Comparison of ENCODE assay signal across 18 mouse cellular contexts in genomic region chr1:86480735-86481447, GRCm38 (mm10). TPM values are rescaled to one million over a fixed set of nuclear protein-coding genes. Genes with fewer than 3 reads are reported as not detected.
DNase-seq lines count a peak whose midpoint lies in the region; ATAC-seq and TF ChIP-seq lines count a peak whose summit lies in the region.
"Had no signal": no experiment of that assay in that cellular context is flagged by ENCODE, and none has a peak within 500 bp of the region (broad histone marks: within the 10 kb centered on the region; RNA-seq: fewer than 3 reads in every experiment).

No protein-coding gene starts in this region.

- WGBS in lung, postnatal 0 days = 56% methylated on average over 8 of the region's 8 CpGs
- 69% methylated on average over 8 of the region's 8 CpGs for WGBS in lung, adult 2 months
- WGBS in limb, embryonic 12.5 days = 83% methylated on average over 8 of the region's 8 CpGs
- WGBS in stomach, embryonic 15.5 days = 71% methylated on average over 8 of the region's 8 CpGs

- peak; percentile 18; the same call in 1 of the 2 replicates for ATAC-seq in lung, postnatal 0 days
- ATAC-seq in limb, embryonic 12.5 days (ENCODE audit: insufficient number of reproducible peaks, insufficient read depth, low FRiP score, low TSS enrichment, low read depth) = no peak
- peak; percentile 1; the same call in 1 of the 2 replicates for ATAC-seq in stomach, embryonic 15.5 days (ENCODE audit: insufficient read depth, low FRiP score, low read depth)

- no peak for TF ChIP-seq POLR2A in lung, adult 2 months (IDR thresholded peaks at IDR 0.05; ENCODE audit: borderline replicate concordance, extremely low read depth, low read depth, low read length)

- no peaks in the 10 kb centered on the region for H3K4me1 ChIP-seq in lung, postnatal 0 days (ENCODE audit: insufficient read depth, low read depth, low read length)
- no peaks in the 10 kb centered on the region; the same call in 1 of the 2 replicates for H3K4me1 ChIP-seq in lung, adult 2 months (ENCODE audit: control insufficient read depth, insufficient read depth, low read length)
- H3K4me1 ChIP-seq in limb, embryonic 12.5 days (replicated peaks) = peaks cover 27% of the 10 kb centered on the region
- H3K4me1 ChIP-seq in stomach, embryonic 15.5 days = no peaks in the 10 kb centered on the region

- peak overlapping the region; percentile 38 for H3K27ac ChIP-seq in lung, postnatal 0 days (ENCODE audit: low read length)
- H3K27ac ChIP-seq in limb, embryonic 12.5 days = peak overlapping the region; percentile 77
- H3K27ac ChIP-seq in stomach, embryonic 15.5 days = peak overlapping the region; percentile 81
- H3K27ac ChIP-seq: forebrain, embryonic 12.5 days; heart, embryonic 15.5 days had no signal

- intact Hi-C loops in left cerebral cortex, postnatal 25 days (cut with DNase I) = no loop called here

- H3K4me2 ChIP-seq in lung, postnatal 0 days (replicated peaks; ENCODE audit: low read depth, low read length) = no peak overlapping the region
- no peak overlapping the region for H3K4me2 ChIP-seq in limb, embryonic 12.5 days
- H3K4me2 ChIP-seq in stomach, embryonic 15.5 days = no peak overlapping the region
- H3K4me2 ChIP-seq: forebrain, embryonic 12.5 days; heart, embryonic 15.5 days had no signal

- DNase-seq in adrenal gland, adult 2 months = peak; percentile 34
- no peak for DNase-seq in adrenal gland, postnatal 14 days
- DNase-seq in lung, postnatal 0 days (ENCODE audit: low spot score) = no peak
- no peak for DNase-seq in lung, adult 2 months
- no peak for DNase-seq in left cerebral cortex, postnatal 25 days (ENCODE audit: low spot score in 2 of 2)
- no peak for DNase-seq in right cerebral cortex, postnatal 4 days
- DNase-seq: embryo, embryonic 11 days; kidney, adult 11 months; lung, postnatal 10 days had no signal

- no peak overlapping the region for H3K4me3 ChIP-seq in lung, postnatal 0 days (ENCODE audit: low read depth, low read length)
- no peak overlapping the region for H3K4me3 ChIP-seq in lung, adult 2 months (replicated peaks; ENCODE audit: extremely low read depth, low read depth, low read length)
- H3K4me3 ChIP-seq in limb, embryonic 12.5 days (replicated peaks) = no peak overlapping the region
- H3K4me3 ChIP-seq in stomach, embryonic 15.5 days (replicated peaks) = no peak overlapping the region
- H3K4me3 ChIP-seq: forebrain, embryonic 12.5 days; heart, embryonic 15.5 days had no signal

- no peaks in the 10 kb centered on the region for H3K27me3 ChIP-seq in lung, postnatal 0 days (replicated peaks; ENCODE audit: insufficient read depth, low read length)
- no peaks in the 10 kb centered on the region for H3K27me3 ChIP-seq in limb, embryonic 12.5 days
- H3K27me3 ChIP-seq in stomach, embryonic 15.5 days (replicated peaks) = no peaks in the 10 kb centered on the region
- H3K27me3 ChIP-seq: forebrain, embryonic 12.5 days; heart, embryonic 15.5 days had no signal

- H3K36me3 ChIP-seq in lung, postnatal 0 days (ENCODE audit: insufficient read depth, low read length) = no peaks in the 10 kb centered on the region
- no peaks in the 10 kb centered on the region for H3K36me3 ChIP-seq in limb, embryonic 12.5 days
- no peaks in the 10 kb centered on the region for H3K36me3 ChIP-seq in stomach, embryonic 15.5 days
- H3K36me3 ChIP-seq: forebrain, embryonic 12.5 days; G1E; heart, embryonic 15.5 days had no signal

- no peaks in the 10 kb centered on the region for H3K9me3 ChIP-seq in lung, postnatal 0 days (ENCODE audit: low read length)
- H3K9me3 ChIP-seq in limb, embryonic 12.5 days = no peaks in the 10 kb centered on the region
- H3K9me3 ChIP-seq in stomach, embryonic 15.5 days = no peaks in the 10 kb centered on the region
- H3K9me3 ChIP-seq: forebrain, embryonic 12.5 days; heart, embryonic 15.5 days had no signal

- TF ChIP-seq CTCF in lung, postnatal 0 days (IDR thresholded peaks at IDR 0.05) = no peak
- no peak for TF ChIP-seq CTCF in lung, adult 2 months (IDR thresholded peaks at IDR 0.05; ENCODE audit: insufficient read depth, low read length)

- H3K9ac ChIP-seq in lung, postnatal 0 days (replicated peaks; ENCODE audit: low read depth) = no peak overlapping the region
- H3K9ac ChIP-seq in limb, embryonic 12.5 days (replicated peaks) = no peak overlapping the region
- no peak overlapping the region for H3K9ac ChIP-seq in stomach, embryonic 15.5 days
- H3K9ac ChIP-seq: forebrain, embryonic 12.5 days; heart, embryonic 15.5 days had no signal

- TF ChIP-seq EP300 in lung, postnatal 0 days (IDR thresholded peaks at IDR 0.05) = no peak

RNA-seq across cellular contexts. Expression of gene Ptma, which starts 45.6 kb away (rescaled TPM):
- 100 to 1,000 TPM; 538 to 582 TPM for total RNA-seq in adrenal gland, adult 2 months (2021)
- polyA plus RNA-seq in adrenal gland, adult 2 months (2012; rRNA removed) = 728 and 947 TPM in 2 replicates
- 806 and 848 TPM in 2 replicates for total RNA-seq in adrenal gland, postnatal 14 days (2021)
- 1,264 and 1,361 TPM in 2 replicates for polyA plus RNA-seq in lung, postnatal 0 days (2015; fragmentation: Nextera tagmentation; extraction: Ambion mirVana)
- 751 and 980 TPM in 2 replicates for polyA plus RNA-seq in lung, adult 2 months (2012; rRNA removed)
- 3,930 and 4,018 TPM in 2 replicates for polyA plus RNA-seq in limb, embryonic 12.5 days (2016; fragmentation: Nextera tagmentation; extraction: Ambion mirVana)
- 2,449 and 2,521 TPM in 2 replicates for polyA plus RNA-seq in stomach, embryonic 15.5 days (2015; fragmentation: Nextera tagmentation; extraction: Ambion mirVana)
- 100 to 1,000 TPM; 359 to 366 TPM for total RNA-seq in left cerebral cortex, postnatal 25 days (2021)

RNA-seq across cellular contexts. Expression of gene Tex44, which starts 54.8 kb away (rescaled TPM):
- total RNA-seq in adrenal gland, adult 2 months (2021) = not detected
- polyA plus RNA-seq in adrenal gland, adult 2 months (2012; rRNA removed) = not detected in 2 replicates
- total RNA-seq in adrenal gland, postnatal 14 days (2021) = not detected in 2 replicates
- not detected in 2 replicates for polyA plus RNA-seq in lung, postnatal 0 days (2015; fragmentation: Nextera tagmentation; extraction: Ambion mirVana)
- 0.11 and 0.12 TPM in 2 replicates for polyA plus RNA-seq in lung, adult 2 months (2012; rRNA removed)
- not detected in 2 replicates for polyA plus RNA-seq in limb, embryonic 12.5 days (2016; fragmentation: Nextera tagmentation; extraction: Ambion mirVana)
- not detected in 2 replicates for polyA plus RNA-seq in stomach, embryonic 15.5 days (2015; fragmentation: Nextera tagmentation; extraction: Ambion mirVana)
- total RNA-seq in left cerebral cortex, postnatal 25 days (2021) = not detected
- total RNA-seq: gastrocnemius, adult 8-10 months; layer of hippocampus, postnatal 25 days; midbrain, postnatal 0 days had no signal
- polyA plus RNA-seq: forebrain, embryonic 12.5 days; G1E; heart, embryonic 15.5 days; midbrain, postnatal 0 days; spleen, adult 2 months had no signal

RNA-seq across cellular contexts. Expression of gene Nmur1, which starts 54.9 kb away (rescaled TPM):
- total RNA-seq in adrenal gland, adult 2 months (2021) = not detected
- polyA plus RNA-seq in adrenal gland, adult 2 months (2012; rRNA removed) = 0.17 and 0.18 TPM in 2 replicates
- total RNA-seq in adrenal gland, postnatal 14 days (2021) = not detected in 2 replicates
- polyA plus RNA-seq in lung, postnatal 0 days (2015; fragmentation: Nextera tagmentation; extraction: Ambion mirVana) = 1.3 and 2.1 TPM in 2 replicates
- 2.9 TPM in 2 replicates for polyA plus RNA-seq in lung, adult 2 months (2012; rRNA removed)
- polyA plus RNA-seq in limb, embryonic 12.5 days (2016; fragmentation: Nextera tagmentation; extraction: Ambion mirVana) = not detected in 2 replicates
- not detected in 2 replicates for polyA plus RNA-seq in stomach, embryonic 15.5 days (2015; fragmentation: Nextera tagmentation; extraction: Ambion mirVana)
- total RNA-seq in left cerebral cortex, postnatal 25 days (2021) = not detected
- total RNA-seq: G1E; gastrocnemius, adult 8-10 months; layer of hippocampus, postnatal 25 days; midbrain, postnatal 0 days had no signal
- polyA plus RNA-seq: forebrain, embryonic 12.5 days; G1E; heart, embryonic 15.5 days had no signal
